Mouse (Mus musculus) CH12.LX (cell line): ENCODE results near the gene Extl2. TPM values are rescaled to one million over a fixed set of nuclear protein-coding genes. Genes with fewer than 3 reads are reported as not detected.

Experiments
- DNase-seq: peaks from one replicate; pipeline ENCODE4 v3.0.0-alpha.2; 2013; ENCODE audit errors: extremely low read depth
- H3K27ac ChIP-seq: 2 replicates; pipeline ENCODE4 v1.5.1; 2012; ENCODE audit warnings: low read depth, mild to moderate bottlenecking, control low read depth, moderate library complexity; ENCODE audit not compliant: insufficient read depth
- H3K27me3 ChIP-seq: replicated peaks from 2 replicates; pipeline ENCODE3; 2012; ENCODE audit warnings: inconsistent platforms
- H3K36me3 ChIP-seq, 2 experiments: replicated peaks in 1 of 2; 2 replicates each; pipeline versions ENCODE3 to v1.6.1; 2012; ENCODE audit warnings: inconsistent platforms in 1 of 2, low read length in 1 of 2, mild to moderate bottlenecking in 1 of 2, mixed read lengths in 1 of 2, moderate library complexity in 1 of 2; ENCODE audit not compliant: control insufficient read depth in 1 of 2, insufficient read depth in 1 of 2
- H3K4me1 ChIP-seq, 2 experiments: 2 replicates each; pipeline ENCODE4 v1.6.1; 2012; ENCODE audit warnings: inconsistent platforms in 1 of 2, moderate library complexity in 1 of 2; ENCODE audit not compliant: insufficient read depth in 2 of 2, control insufficient read depth in 1 of 2
- H3K4me2 ChIP-seq: 2 replicates; pipeline ENCODE4 v1.6.1; 2012; ENCODE audit warnings: low read depth, mild to moderate bottlenecking, control low read depth; ENCODE audit not compliant: poor library complexity, insufficient read depth, severe bottlenecking
- H3K4me3 ChIP-seq, 3 experiments: fragments of 150-350 bp in 1 of 3; sonication (generic) in 1 of 3; replicated peaks in 1 of 3; 2 replicates each; pipeline versions ENCODE3 to v1.5.1; 2011 to 2012; ENCODE audit warnings: low read depth in 2 of 3, low read length in 2 of 3, mild to moderate bottlenecking in 2 of 3, moderate library complexity in 2 of 3, control low read depth in 1 of 3, improper control_type of control experiment in 1 of 3, inconsistent platforms in 1 of 3, mixed read lengths in 1 of 3; ENCODE audit not compliant: poor library complexity in 1 of 3
- H3K79me2 ChIP-seq: replicated peaks from 2 replicates; pipeline ENCODE4 v1.6.1; 2012; ENCODE audit warnings: mild to moderate bottlenecking, moderate library complexity; ENCODE audit not compliant: control insufficient read depth, poor library complexity, insufficient read depth, severe bottlenecking; ENCODE audit errors: extremely low read depth
- H3K9ac ChIP-seq: 2 replicates; pipeline ENCODE4 v1.6.1; 2012; ENCODE audit warnings: low read depth, mild to moderate bottlenecking, control low read depth, moderate library complexity; ENCODE audit not compliant: insufficient read depth
- H3K9me3 ChIP-seq: replicated peaks from 2 replicates; pipeline ENCODE3; 2012; ENCODE audit warnings: low read length, inconsistent platforms, mixed read lengths
- CHD1 ChIP-seq: IDR thresholded peaks from 2 replicates; pipeline ENCODE4 v1.6.1; 2012; ENCODE audit warnings: low read depth, low read length, improper control_type of control experiment, inconsistent platforms
- E2F4 ChIP-seq: IDR thresholded peaks from 2 replicates; pipeline ENCODE4 v1.6.1; 2011; ENCODE audit warnings: low read depth, low read length, improper control_type of control experiment; ENCODE audit not compliant: insufficient replicate concordance
- EP300 ChIP-seq: IDR thresholded peaks from 2 replicates; pipeline ENCODE4 v1.6.1; 2011; ENCODE audit warnings: low read length, improper control_type of control experiment
- JUN ChIP-seq: IDR thresholded peaks from 2 replicates; pipeline ENCODE4 v1.6.1; 2011; ENCODE audit warnings: low read depth, mild to moderate bottlenecking, low read length, improper control_type of control experiment, moderate library complexity; ENCODE audit not compliant: insufficient read depth
- JUND ChIP-seq: conservative IDR thresholded peaks from 2 replicates; pipeline ENCODE4 v1.6.1; 2011; ENCODE audit warnings: low read depth, low read length, improper control_type of control experiment
- KAT2A ChIP-seq: IDR thresholded peaks from 2 replicates; pipeline ENCODE4 v1.6.1; 2012; ENCODE audit warnings: low read length, improper control_type of control experiment, inconsistent platforms; ENCODE audit not compliant: insufficient replicate concordance
- MAX ChIP-seq: IDR thresholded peaks from 2 replicates; pipeline ENCODE4 v1.6.1; 2011; ENCODE audit warnings: low read length, improper control_type of control experiment
- MEF2A ChIP-seq: IDR thresholded peaks from 2 replicates; pipeline ENCODE4 v1.6.1; 2014; ENCODE audit warnings: low read depth, mild to moderate bottlenecking, inconsistent platforms, low read length, improper control_type of control experiment, borderline replicate concordance
- MYC ChIP-seq: IDR thresholded peaks from 2 replicates; pipeline ENCODE4 v1.6.1; 2011; ENCODE audit warnings: low read depth, mild to moderate bottlenecking, improper control_type of control experiment, low read length
- NRF1 ChIP-seq: IDR thresholded peaks from 2 replicates; pipeline ENCODE4 v1.6.1; 2014; ENCODE audit warnings: low read depth, mild to moderate bottlenecking, inconsistent platforms, low read length, improper control_type of control experiment, moderate library complexity
- POLR2AphosphoS2 ChIP-seq: IDR thresholded peaks from 2 replicates; pipeline ENCODE4 v1.6.1; 2011; ENCODE audit warnings: low read depth, low read length, improper control_type of control experiment
- RAD21 ChIP-seq: IDR thresholded peaks from 2 replicates; pipeline ENCODE4 v1.6.1; 2011; ENCODE audit warnings: low read depth, mild to moderate bottlenecking, low read length, improper control_type of control experiment, moderate library complexity
- SIN3A ChIP-seq: IDR thresholded peaks from 2 replicates; pipeline ENCODE4 v1.6.1; 2012; ENCODE audit warnings: low read length, improper control_type of control experiment, inconsistent platforms
- TBP ChIP-seq: conservative IDR thresholded peaks from 2 replicates; pipeline ENCODE4 v1.6.1; 2011; ENCODE audit warnings: low read depth, low read length, improper control_type of control experiment
- TCF12 ChIP-seq: IDR thresholded peaks from 2 replicates; pipeline ENCODE4 v1.6.1; 2014; ENCODE audit warnings: low read depth, mild to moderate bottlenecking, inconsistent platforms, low read length, improper control_type of control experiment
- UBTF ChIP-seq: IDR thresholded peaks from 2 replicates; pipeline ENCODE4 v1.6.1; 2012; ENCODE audit warnings: low read depth, mild to moderate bottlenecking, inconsistent platforms, low read length, improper control_type of control experiment, moderate library complexity
- USF1 ChIP-seq: IDR thresholded peaks from 2 replicates; pipeline ENCODE4 v1.6.1; 2014; ENCODE audit warnings: low read depth, mild to moderate bottlenecking, inconsistent platforms, low read length, improper control_type of control experiment
- USF2 ChIP-seq: conservative IDR thresholded peaks from 2 replicates; pipeline ENCODE4 v1.6.1; 2011; ENCODE audit warnings: low read depth, low read length, improper control_type of control experiment
- dilution Hi-C: fragments of 300-500 bp; cut with MboI; formaldehyde crosslinking; loops from 2 replicates; pipeline ENCODE4 v1.14.3; 2020; ENCODE audit warnings: low sequenced_read_pairs; ENCODE audit not compliant: extremely low pct_unique_long_range_greater_than_20kb, extremely low pct_ligation_motif_present
- in situ Hi-C: fragments of 300-500 bp; cut with MboI; formaldehyde crosslinking; loops from 3 replicates; pipeline ENCODE4 v1.14.3; 2019; ENCODE audit warnings: low sequenced_read_pairs, low pct_ligation_motif_present, low pct_unique_long_range_greater_than_20kb, mixed read lengths
- polyA plus RNA-seq: library from polyadenylated mRNA; unstranded; fragments of >175 nt; gene quantifications from 2 replicates; pipeline ENCODE4 v1.2.1, GENCODE M21; 2012; ENCODE audit warnings: low read depth; ENCODE audit not compliant: insufficient read length
- total RNA-seq, 2 experiments: library from RNA; depleted of rRNA; stranded (reverse); fragments of 300-350 nt in 1 of 2; fragments of >200 nt in 1 of 2; gene quantifications; 2 replicates each; pipeline ENCODE4 v1.2.3; 2012 to 2014

Gene Extl2
- total and polyA plus RNA-seq, 3 experiments, result 8.1 to 12.0 (median 11.2) TPM

GRCm38 (mm10) chr3:115974228-115974627, 33.0 kb upstream of the Extl2 start:
- dilution Hi-C loops (no loop called here), in situ Hi-C loops (no loop called here)
- Histone ChIP-seq H3K4me1 (peaks cover 1 to 6% of the 10 kb centered on the region in 2 experiments; a peak in 3 of 4 replicates), H3K36me3 (peaks cover 43 to 90% of the 10 kb centered on the region in 2 experiments), H3K9ac (no peak overlapping the region), H3K4me2 (no peak overlapping the region)
- TF ChIP-seq E2F4 (no peak), USF1 (no peak), POLR2AphosphoS2 (no peak), NRF1 (no peak), MYC (no peak), MAX (no peak), UBTF (no peak), EP300 (no peak), TBP (no peak), RAD21 (no peak), KAT2A (no peak), USF2 (no peak), JUND (no peak), TCF12 (no peak), SIN3A (no peak), JUN (no peak), CHD1 (no peak)
- TF ChIP-seq, all 38 proteins: peak for 0
- H3K9me3 ChIP-seq, result no peaks in the 10 kb centered on the region
- no peak overlapping the region for H3K27ac ChIP-seq
- H3K4me3 ChIP-seq, result no peak overlapping the region
- no peaks in the 10 kb centered on the region for H3K27me3 ChIP-seq
- DNase-seq, result no peak
- no peaks in the 10 kb centered on the region for H3K79me2 ChIP-seq

GRCm38 (mm10) chr3:115974995-115975394, 32.3 kb upstream of the Extl2 start:
- dilution Hi-C loops, result no loop called here
- in situ Hi-C loops, result no loop called here
- no peaks in the 10 kb centered on the region for H3K4me1 ChIP-seq
- H3K79me2 ChIP-seq, result no peaks in the 10 kb centered on the region
- no peak for DNase-seq
- no peak for TF ChIP-seq UBTF
- no peak for TF ChIP-seq TBP
- no peak for TF ChIP-seq MYC
- TF ChIP-seq MEF2A, result no peak
- H3K4me2 ChIP-seq, result no peak overlapping the region
- H3K9me3 ChIP-seq, result no peaks in the 10 kb centered on the region
- H3K27me3 ChIP-seq, result no peaks in the 10 kb centered on the region
- no peak overlapping the region for H3K27ac ChIP-seq
- no peak overlapping the region for H3K9ac ChIP-seq
- peaks cover 48 to 90% of the 10 kb centered on the region in 2 experiments for H3K36me3 ChIP-seq
- H3K4me3 ChIP-seq, result no peak overlapping the region
